Mouse (Mus musculus): Measurements from ENCODE around the gene Gm13272. TPM values are rescaled to one million over a fixed set of nuclear protein-coding genes. Genes with fewer than 3 reads are reported as not detected.
"Not testable (repeated sequence)": the region's sequence is repeated elsewhere in the genome, so short reads cannot be mapped to it uniquely, and the experiment has no call there.

Gm13272 gene
- polyA plus RNA-seq, 1 experiment from 2014 or later, result not detected

DNA sequence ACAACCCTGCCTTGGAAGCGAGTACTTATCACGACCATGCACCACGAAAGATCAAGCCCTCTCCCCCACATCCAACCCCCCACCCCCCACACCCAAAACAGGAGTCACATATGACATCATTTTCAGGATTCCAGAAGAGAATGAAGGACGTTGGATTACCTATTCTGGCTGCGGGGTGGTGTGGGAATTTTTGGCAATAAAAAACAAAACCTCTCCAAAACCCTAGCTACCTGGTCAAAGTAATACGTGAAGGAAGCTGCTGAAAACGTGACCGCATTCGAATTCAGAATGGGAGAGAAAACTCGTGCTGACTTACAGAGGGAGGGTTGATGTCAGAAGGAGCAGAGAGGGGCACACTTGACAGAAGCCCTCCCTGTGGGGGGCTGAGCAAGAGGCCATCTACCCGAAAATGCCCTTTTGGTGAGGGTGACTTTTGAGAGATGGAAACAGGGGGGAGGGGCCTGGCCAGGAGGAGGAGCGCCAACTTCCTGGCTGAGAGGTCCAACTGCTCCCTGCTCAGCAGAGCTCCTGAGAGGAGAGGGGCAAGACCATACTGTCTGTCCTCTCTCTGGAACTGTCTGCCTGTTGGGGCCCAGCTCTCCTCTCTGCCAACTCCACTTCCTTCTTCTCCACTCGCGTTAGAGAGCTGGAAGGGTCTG lies 19.9 kb upstream of the Gm13272 start, which contains the start of gene Gm13283:
Gm13283 (plus strand) TSS at position 510 of the 659 bp plus-strand sequence.
- Histone ChIP-seq H3K27ac (peak within 1 kb of the TSS; percentile 68), H3K9ac (peak within 1 kb of the TSS; percentile 61; the same call in 1 of the 2 replicates), H3K4me3 (peak within 1 kb of the TSS; percentile 45), H3K4me2 (peak within 1 kb of the TSS; percentile 60)
- not testable (repeated sequence) for ATAC-seq (ENCODE audit: insufficient number of reproducible peaks, insufficient read depth, low FRiP score, low TSS enrichment, low read depth); H3K4me1 ChIP-seq; H3K9me3 ChIP-seq; H3K36me3 ChIP-seq; H3K27me3 ChIP-seq
- 20% methylated on average over 9 of the region's 14 CpGs for WGBS

DNA sequence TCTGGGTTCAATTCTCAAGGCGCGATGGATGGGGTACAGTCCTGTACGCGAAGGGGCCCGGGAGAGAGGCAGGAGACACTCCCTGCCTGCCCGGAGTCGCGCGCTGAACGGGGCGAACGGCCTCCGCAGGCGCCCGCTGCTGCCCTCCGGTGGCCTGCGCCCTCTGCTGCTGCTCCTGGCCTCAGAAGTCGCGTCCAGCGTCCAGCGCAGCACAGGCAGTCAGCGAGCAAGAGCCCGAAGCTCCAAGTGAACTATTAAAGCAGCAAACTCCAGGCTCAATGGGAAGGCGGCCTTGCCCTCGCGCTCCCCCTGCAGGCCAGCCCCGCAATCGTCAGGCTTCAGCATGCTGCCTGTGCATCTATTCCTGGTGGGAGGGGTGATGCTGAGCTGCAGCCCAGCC lies 19.2 kb upstream of the Gm13272 start:
- not testable (repeated sequence) for H3K27me3 ChIP-seq; H3K4me1 ChIP-seq; ATAC-seq (ENCODE audit: insufficient number of reproducible peaks, insufficient read depth, low FRiP score, low TSS enrichment, low read depth); H3K9me3 ChIP-seq; H3K36me3 ChIP-seq
- H3K4me3 ChIP-seq, result peak overlapping the region; percentile 45
- peak overlapping the region; percentile 68 for H3K27ac ChIP-seq
- peak overlapping the region; percentile 61; the same call in 1 of the 2 replicates for H3K9ac ChIP-seq
- WGBS, result under 1% methylated on average over 26 of the region's 28 CpGs
- H3K4me2 ChIP-seq, result peak overlapping the region; percentile 60

DNA sequence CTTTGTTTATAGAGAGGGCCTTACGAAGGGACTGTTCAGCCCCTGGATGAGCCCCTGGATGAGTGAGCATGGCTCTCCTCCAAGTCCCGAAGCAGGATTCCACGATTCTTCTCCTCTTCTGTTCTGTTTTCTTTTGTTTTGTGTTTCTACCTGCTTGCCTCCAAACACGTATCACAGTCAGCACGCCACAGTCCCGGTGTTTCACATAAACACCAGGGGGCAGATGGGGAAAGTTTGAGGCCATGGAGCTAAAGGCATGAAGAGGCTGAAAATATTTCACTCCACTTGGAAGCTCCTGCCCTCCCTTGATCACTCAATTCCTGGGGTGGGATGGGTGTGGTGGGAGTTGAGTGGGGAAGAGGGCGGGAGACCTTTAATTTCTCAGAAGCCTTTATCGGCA lies 17.9 kb upstream of the Gm13272 start:
- not testable (repeated sequence) for ATAC-seq (ENCODE audit: insufficient number of reproducible peaks, insufficient read depth, low FRiP score, low TSS enrichment, low read depth); H3K4me1 ChIP-seq; H3K4me2 ChIP-seq; H3K4me3 ChIP-seq; H3K9me3 ChIP-seq; H3K9ac ChIP-seq; H3K27ac ChIP-seq; H3K27me3 ChIP-seq; H3K36me3 ChIP-seq
- 76% methylated on average over 6 of the region's 8 CpGs for WGBS

DNA sequence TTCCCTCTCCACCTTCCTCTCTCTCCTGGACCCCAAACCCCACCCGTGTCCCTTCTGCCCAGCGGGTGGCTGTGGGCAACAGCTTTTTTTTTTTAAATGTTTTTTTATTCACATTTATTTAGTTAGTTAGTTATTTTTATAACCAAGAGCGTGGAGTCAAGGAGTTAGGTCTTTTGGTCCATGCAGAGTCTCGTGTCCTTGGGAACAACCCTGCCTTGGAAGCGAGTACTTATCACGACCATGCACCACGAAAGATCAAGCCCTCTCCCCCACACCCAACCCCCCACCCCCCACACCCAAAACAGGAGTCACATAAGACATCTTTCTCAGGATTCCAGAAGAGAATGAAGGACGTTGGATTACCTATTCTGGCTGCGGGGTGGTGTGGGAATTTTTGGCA lies 17.3 kb upstream of the Gm13272 start:
- not testable (repeated sequence) for H3K36me3 ChIP-seq; H3K27ac ChIP-seq; ATAC-seq (ENCODE audit: insufficient number of reproducible peaks, insufficient read depth, low FRiP score, low TSS enrichment, low read depth); H3K4me1 ChIP-seq; H3K9me3 ChIP-seq; H3K4me3 ChIP-seq; H3K9ac ChIP-seq; H3K27me3 ChIP-seq
- WGBS, result 48% methylated on average over 9 of the region's 9 CpGs
- peak overlapping the region; percentile 51; the same call in 1 of the 2 replicates for H3K4me2 ChIP-seq

DNA sequence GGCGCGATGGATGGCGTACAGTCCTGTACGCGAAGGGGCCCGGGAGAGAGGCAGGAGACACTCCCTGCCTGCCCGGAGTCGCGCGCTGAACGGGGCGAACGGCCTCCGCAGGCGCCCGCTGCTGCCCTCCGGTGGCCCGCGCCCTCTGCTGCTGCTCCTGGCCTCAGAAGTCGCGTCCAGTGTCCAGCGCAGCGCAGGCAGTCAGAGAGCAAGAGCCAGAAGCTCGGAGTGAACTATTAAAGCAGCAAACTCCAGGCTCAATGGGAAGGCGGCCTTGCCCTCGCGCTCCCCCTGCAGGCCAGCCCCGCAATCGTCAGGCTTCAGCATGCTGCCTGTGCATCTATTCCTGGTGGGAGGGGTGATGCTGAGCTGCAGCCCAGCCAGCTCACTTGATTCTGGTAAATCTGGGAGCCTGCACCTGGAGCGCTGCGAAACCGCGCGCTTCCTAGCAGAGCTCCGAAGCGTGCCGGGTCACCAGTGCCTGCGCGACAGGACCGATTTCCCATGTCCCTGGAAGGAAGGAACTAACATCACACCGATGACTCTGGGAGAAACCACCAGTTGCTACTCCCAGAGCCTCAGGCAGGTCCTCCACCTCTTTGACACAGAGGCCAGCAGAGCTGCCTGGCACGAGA lies 16.1 kb upstream of the Gm13272 start:
- Histone ChIP-seq H3K27ac (peak overlapping the region; percentile 64; the same call in 1 of the 2 replicates), H3K9ac (peak overlapping the region; percentile 67), H3K4me2 (peak overlapping the region; percentile 57), H3K4me3 (peak overlapping the region; percentile 45)
- H3K9me3 ChIP-seq; H3K4me1 ChIP-seq; H3K27me3 ChIP-seq; ATAC-seq (ENCODE audit: insufficient number of reproducible peaks, insufficient read depth, low FRiP score, low TSS enrichment, low read depth); H3K36me3 ChIP-seq: not testable (repeated sequence)
- WGBS, result 5% methylated on average over 29 of the region's 42 CpGs

DNA sequence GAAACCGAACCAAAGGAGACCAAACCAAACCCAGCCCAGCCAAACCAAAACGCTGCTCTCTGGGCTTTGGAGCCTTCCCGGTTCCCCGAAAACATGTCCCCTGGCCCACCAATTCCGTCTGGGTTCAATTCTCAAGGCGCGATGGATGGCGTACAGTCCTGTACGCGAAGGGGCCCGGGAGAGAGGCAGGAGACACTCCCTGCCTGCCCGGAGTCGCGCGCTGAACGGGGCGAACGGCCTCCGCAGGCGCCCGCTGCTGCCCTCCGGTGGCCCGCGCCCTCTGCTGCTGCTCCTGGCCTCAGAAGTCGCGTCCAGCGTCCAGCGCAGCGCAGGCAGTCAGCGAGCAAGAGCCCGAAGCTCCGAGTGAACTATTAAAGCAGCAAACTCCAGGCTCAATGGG lies 6.1 kb upstream of the Gm13272 start, which contains the start of gene Gm13290:
Gm13290 (plus strand) TSS at position 301 of the 400 bp plus-strand sequence.
- not testable (repeated sequence) for ATAC-seq (ENCODE audit: insufficient number of reproducible peaks, insufficient read depth, low FRiP score, low TSS enrichment, low read depth); H3K4me2 ChIP-seq; H3K27ac ChIP-seq; H3K4me3 ChIP-seq; H3K27me3 ChIP-seq; H3K36me3 ChIP-seq; H3K4me1 ChIP-seq; H3K9me3 ChIP-seq; H3K9ac ChIP-seq
- WGBS, result no CpG with 5 or more reads among the region's 32 CpGs

DNA sequence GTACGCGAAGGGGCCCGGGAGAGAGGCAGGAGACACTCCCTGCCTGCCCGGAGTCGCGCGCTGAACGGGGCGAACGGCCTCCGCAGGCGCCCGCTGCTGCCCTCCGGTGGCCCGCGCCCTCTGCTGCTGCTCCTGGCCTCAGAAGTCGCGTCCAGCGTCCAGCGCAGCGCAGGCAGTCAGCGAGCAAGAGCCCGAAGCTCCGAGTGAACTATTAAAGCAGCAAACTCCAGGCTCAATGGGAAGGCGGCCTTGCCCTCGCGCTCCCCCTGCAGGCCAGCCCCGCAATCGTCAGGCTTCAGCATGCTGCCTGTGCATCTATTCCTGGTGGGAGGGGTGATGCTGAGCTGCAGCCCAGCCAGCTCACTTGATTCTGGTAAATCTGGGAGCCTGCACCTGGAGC lies 3.0 kb upstream of the Gm13272 start, which contains the start of gene Gm13289:
Gm13289 (plus strand) TSS at position 301 of the 400 bp plus-strand sequence.
- WGBS, result no CpG with 5 or more reads among the region's 29 CpGs
- not testable (repeated sequence) for H3K27ac ChIP-seq; H3K9me3 ChIP-seq; H3K36me3 ChIP-seq; H3K9ac ChIP-seq; ATAC-seq (ENCODE audit: insufficient number of reproducible peaks, insufficient read depth, low FRiP score, low TSS enrichment, low read depth); H3K4me2 ChIP-seq; H3K4me3 ChIP-seq; H3K4me1 ChIP-seq; H3K27me3 ChIP-seq

DNA sequence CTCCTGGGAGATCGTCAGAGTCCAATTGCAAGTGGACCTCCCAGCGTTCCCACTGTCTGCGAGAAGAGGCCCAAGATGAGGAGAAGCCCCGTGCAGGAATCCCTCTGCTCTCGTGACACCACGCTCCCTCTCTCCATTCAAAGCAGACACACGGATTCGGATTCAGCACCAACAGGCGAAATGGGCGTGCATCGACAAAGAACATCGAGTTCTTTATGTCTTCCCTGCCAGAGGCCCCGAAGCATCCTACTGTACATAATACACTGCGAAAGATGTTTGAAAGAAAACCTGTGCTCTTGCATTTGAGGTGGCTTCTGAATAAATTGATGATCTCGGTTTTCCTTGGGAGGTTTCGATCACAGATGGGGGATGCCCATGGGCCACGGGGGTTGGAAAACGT lies 670 bp downstream of the Gm13272 start:
- H3K36me3 ChIP-seq; H3K9ac ChIP-seq; H3K4me1 ChIP-seq; H3K9me3 ChIP-seq; ATAC-seq (ENCODE audit: insufficient number of reproducible peaks, insufficient read depth, low FRiP score, low TSS enrichment, low read depth); H3K27ac ChIP-seq; H3K4me2 ChIP-seq; H3K27me3 ChIP-seq; H3K4me3 ChIP-seq: not testable (repeated sequence)
- 41% methylated on average over 16 of the region's 18 CpGs for WGBS

DNA sequence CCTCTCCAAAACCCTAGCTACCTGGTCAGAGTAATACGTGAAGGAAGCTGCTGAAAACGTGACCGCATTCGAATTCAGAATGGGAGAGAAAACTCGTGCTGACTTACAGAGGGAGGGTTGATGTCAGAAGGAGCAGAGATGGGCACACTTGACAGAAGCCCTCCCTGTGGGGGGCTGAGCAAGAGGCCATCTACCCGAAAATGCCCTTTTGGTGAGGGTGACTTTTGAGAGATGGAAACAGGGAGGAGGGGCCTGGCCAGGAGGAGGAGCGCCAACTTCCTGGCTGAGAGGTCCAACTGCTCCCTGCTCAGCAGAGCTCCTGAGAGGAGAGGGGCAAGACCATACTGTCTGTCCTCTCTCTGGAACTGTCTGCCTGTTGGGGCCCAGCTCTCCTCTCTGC lies 2.2 kb downstream of the Gm13272 start, which contains the start of gene Ifnz:
Ifnz (plus strand) TSS at position 301 of the 400 bp plus-strand sequence.
- not testable (repeated sequence) for H3K9me3 ChIP-seq; H3K27ac ChIP-seq; ATAC-seq (ENCODE audit: insufficient number of reproducible peaks, insufficient read depth, low FRiP score, low TSS enrichment, low read depth); H3K4me1 ChIP-seq; H3K27me3 ChIP-seq; H3K36me3 ChIP-seq
- Histone ChIP-seq H3K9ac (0 out of 2 replicates have a peak within 1 kb of the TSS, but pooled peaks have one; percentile 21), H3K4me2 (peak within 1 kb of the TSS; percentile 47), H3K4me3 (peak within 1 kb of the TSS; percentile 30)
- 15% methylated on average over 5 of the region's 7 CpGs for WGBS

DNA sequence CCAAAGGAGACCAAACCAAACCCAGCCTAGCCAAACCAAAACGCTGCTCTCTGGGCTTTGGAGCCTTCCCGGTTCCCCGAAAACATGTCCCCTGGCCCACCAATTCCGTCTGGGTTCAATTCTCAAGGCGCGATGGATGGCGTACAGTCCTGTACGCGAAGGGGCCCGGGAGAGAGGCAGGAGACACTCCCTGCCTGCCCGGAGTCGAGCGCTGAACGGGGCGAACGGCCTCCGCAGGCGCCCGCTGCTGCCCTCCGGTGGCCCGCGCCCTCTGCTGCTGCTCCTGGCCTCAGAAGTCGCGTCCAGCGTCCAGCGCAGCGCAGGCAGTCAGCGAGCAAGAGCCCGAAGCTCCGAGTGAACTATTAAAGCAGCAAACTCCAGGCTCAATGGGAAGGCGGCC lies 2.7 kb downstream of the Gm13272 start:
- peak overlapping the region; percentile 47 for H3K4me2 ChIP-seq
- not testable (repeated sequence) for ATAC-seq (ENCODE audit: insufficient number of reproducible peaks, insufficient read depth, low FRiP score, low TSS enrichment, low read depth); H3K9me3 ChIP-seq; H3K36me3 ChIP-seq; H3K27ac ChIP-seq; H3K27me3 ChIP-seq; H3K4me1 ChIP-seq
- 0% methylated on average over 14 of the region's 31 CpGs for WGBS
- H3K4me3 ChIP-seq, result peak overlapping the region; percentile 30
- 0 out of 2 replicates have a peak overlapping the region, but pooled peaks have one; percentile 21 for H3K9ac ChIP-seq

DNA sequence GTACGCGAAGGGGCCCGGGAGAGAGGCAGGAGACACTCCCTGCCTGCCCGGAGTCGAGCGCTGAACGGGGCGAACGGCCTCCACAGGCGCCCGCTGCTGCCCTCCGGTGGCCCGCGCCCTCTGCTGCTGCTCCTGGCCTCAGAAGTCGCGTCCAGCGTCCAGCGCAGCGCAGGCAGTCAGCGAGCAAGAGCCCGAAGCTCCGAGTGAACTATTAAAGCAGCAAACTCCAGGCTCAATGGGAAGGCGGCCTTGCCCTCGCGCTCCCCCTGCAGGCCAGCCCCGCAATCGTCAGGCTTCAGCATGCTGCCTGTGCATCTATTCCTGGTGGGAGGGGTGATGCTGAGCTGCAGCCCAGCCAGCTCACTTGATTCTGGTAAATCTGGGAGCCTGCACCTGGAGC lies 5.8 kb downstream of the Gm13272 start, which contains the start of gene Gm13276:
Gm13276 (plus strand) TSS at position 301 of the 400 bp plus-strand sequence.
- H3K27ac ChIP-seq; H3K36me3 ChIP-seq; H3K9me3 ChIP-seq; H3K9ac ChIP-seq; ATAC-seq (ENCODE audit: insufficient number of reproducible peaks, insufficient read depth, low FRiP score, low TSS enrichment, low read depth); H3K4me2 ChIP-seq; H3K4me3 ChIP-seq; H3K27me3 ChIP-seq; H3K4me1 ChIP-seq: not testable (repeated sequence)
- WGBS, result no CpG with 5 or more reads among the region's 27 CpGs

DNA sequence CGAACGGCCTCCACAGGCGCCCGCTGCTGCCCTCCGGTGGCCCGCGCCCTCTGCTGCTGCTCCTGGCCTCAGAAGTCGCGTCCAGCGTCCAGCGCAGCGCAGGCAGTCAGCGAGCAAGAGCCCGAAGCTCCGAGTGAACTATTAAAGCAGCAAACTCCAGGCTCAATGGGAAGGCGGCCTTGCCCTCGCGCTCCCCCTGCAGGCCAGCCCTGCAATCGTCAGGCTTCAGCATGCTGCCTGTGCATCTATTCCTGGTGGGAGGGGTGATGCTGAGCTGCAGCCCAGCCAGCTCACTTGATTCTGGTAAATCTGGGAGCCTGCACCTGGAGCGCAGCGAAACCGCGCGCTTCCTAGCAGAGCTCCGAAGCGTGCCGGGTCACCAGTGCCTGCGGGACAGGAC lies 8.8 kb downstream of the Gm13272 start, which contains the start of gene Gm13277:
Gm13277 (plus strand) TSS at position 231 of the 400 bp plus-strand sequence.
- ATAC-seq (ENCODE audit: insufficient number of reproducible peaks, insufficient read depth, low FRiP score, low TSS enrichment, low read depth); H3K4me1 ChIP-seq; H3K27me3 ChIP-seq; H3K27ac ChIP-seq; H3K4me2 ChIP-seq; H3K9ac ChIP-seq; H3K9me3 ChIP-seq; H3K4me3 ChIP-seq; H3K36me3 ChIP-seq: not testable (repeated sequence)
- WGBS, result 2% methylated on average over 4 of the region's 28 CpGs
